Mouse (Mus musculus) kidney, adult 2 months (tissue): ENCODE data around the gene Gm20489.

ENCODE experiments used
- CTCF ChIP-seq: fragments of 200-500 bp; conservative IDR thresholded peaks from 2 replicates; pipeline ENCODE4 v1.5.1; 2011; ENCODE audit warnings: low read depth, mild to moderate bottlenecking, control low read depth, low read length, moderate library complexity, mixed read lengths; ENCODE audit not compliant: insufficient read depth, insufficient read length
- POLR2A ChIP-seq: fragments of 200-500 bp; IDR thresholded peaks from one replicate; pipeline ENCODE4 v1.6.1; 2011; ENCODE audit warnings: low read depth, low read length, control low read depth

- TF ChIP-seq CTCF (no peak), POLR2A (no peak)
Measured at GRCm38 (mm10) chrX:101268025-101268754, 633 bp downstream of the Gm20489 start, which contains the start of gene Il2rg.
